Mouse (Mus musculus) Patski (cell line): Measurements from ENCODE around the gene Spred2. TPM values are rescaled to one million over a fixed set of nuclear protein-coding genes. Genes with fewer than 3 reads are reported as not detected.
"Not testable (repeated sequence)": the region's sequence is repeated elsewhere in the genome, so short reads cannot be mapped to it uniquely, and the experiment has no call there.

Experiments used
- ATAC-seq: fragments of 100-300 bp; one replicate; pipeline ENCODE4 v1.8.0; 2021
- CTCF ChIA-PET: fragments of 350-600 bp; sonication (Branson Sonifier 250); formaldehyde crosslinking; loops from one replicate; lab custom pipeline; 2022; ENCODE audit warnings: inconsistent platforms; lab: Charles Lee
- POLR2A ChIA-PET: fragments of 350-600 bp; sonication (Branson Sonifier 250); formaldehyde crosslinking; loops from one replicate; lab custom pipeline; 2022; ENCODE audit warnings: antibody characterized with exemption, inconsistent platforms; lab: Charles Lee
- DNase-seq: peaks from one replicate; pipeline ENCODE4 v3.0.0-alpha.2; 2011; ENCODE audit warnings: low read depth, low spot score
- H3K27me3 ChIP-seq: fragments of 371-371 bp; one replicate; pipeline ENCODE4 v1.5.1; 2021
- CTCF ChIP-seq: fragments of 100-300 bp; IDR thresholded peaks from one replicate; pipeline ENCODE4 v1.5.1; 2021
- in situ Hi-C: fragments of 300-500 bp; cut with MboI; formaldehyde crosslinking; loops from 3 replicates; pipeline ENCODE4 v1.11.1; 2018; ENCODE audit warnings: low pct_unique_long_range_greater_than_20kb, mixed read lengths
- polyA plus RNA-seq: library from polyadenylated mRNA; unstranded; gene quantifications from one replicate; pipeline ENCODE4 v1.2.3, GENCODE M21; 2021

The Spred2 gene
- polyA plus RNA-seq, 1 experiment from 2014 or later = 37.4 TPM

DNA sequence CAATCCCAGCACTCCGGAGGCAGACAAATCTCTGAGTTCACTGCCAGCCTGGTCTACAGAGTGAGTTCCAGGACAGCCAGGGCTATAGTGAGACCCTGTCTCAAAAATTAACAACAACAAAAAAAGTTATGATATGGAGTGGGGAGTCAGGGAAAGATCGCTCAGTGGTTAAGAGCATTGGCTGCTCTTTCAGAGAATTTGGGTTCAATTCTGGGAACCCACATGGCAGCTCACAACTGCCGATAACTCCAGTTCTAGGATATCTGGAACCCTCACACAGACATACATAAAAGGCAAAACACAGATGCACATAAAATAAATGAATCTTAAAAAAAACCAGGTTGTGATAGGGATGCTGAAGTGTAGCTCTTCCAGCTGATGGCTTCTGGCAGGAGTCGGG is 104.8 kb downstream of the Spred2 start:
- TF ChIP-seq CTCF = no peak
- ATAC-seq (no peak), DNase-seq (no peak)
- ChIA-PET CTCF (no interaction called here), POLR2A (no interaction called here)
- H3K27me3 ChIP-seq = no peaks in the 10 kb centered on the region
- in situ Hi-C loops = no loop called here

DNA sequence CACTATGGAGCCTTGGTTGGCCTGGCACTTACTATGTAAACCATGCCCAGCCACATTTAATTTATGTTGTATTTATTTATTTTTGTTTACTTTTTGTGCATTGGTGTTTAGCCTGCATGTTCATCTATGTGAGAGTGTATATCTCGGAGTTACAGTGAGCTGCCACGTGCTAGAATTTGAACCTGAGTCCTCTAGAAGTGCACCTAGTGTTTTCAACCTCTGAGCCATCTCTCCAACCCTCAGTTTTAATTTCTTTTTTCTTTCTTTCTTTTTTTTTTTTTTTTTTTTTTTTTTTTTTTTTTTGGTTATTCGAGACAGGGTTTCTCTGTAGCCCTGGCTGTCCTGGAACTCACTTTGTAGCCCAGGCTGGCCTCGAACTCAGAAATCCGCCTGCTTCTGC is 106.8 kb downstream of the Spred2 start:
- ATAC-seq, CTCF ChIA-PET, in situ Hi-C loops, H3K27me3 ChIP-seq, POLR2A ChIA-PET, DNase-seq: not testable (repeated sequence)

DNA sequence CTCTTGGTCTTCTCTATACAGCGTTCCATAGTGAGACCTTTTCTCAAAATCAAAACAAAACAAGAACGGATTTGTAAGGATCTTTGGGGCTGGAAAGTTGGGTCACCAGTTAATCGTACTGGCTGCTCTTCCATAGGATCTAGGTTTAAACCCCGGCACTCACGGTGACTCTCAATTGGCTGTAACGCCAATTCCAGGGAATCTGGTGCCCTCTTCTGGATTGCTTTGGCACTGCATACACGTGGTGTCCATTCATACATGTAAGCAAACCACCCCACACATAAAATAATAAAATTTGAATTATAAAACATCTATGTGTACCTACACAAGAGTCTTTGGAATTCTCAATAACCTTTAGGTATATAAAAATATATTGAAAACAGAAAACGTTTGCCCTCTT is 107.4 kb downstream of the Spred2 start:
- in situ Hi-C loops = no loop called here
- DNase-seq = no peak
- CTCF ChIA-PET = no interaction called here

DNA sequence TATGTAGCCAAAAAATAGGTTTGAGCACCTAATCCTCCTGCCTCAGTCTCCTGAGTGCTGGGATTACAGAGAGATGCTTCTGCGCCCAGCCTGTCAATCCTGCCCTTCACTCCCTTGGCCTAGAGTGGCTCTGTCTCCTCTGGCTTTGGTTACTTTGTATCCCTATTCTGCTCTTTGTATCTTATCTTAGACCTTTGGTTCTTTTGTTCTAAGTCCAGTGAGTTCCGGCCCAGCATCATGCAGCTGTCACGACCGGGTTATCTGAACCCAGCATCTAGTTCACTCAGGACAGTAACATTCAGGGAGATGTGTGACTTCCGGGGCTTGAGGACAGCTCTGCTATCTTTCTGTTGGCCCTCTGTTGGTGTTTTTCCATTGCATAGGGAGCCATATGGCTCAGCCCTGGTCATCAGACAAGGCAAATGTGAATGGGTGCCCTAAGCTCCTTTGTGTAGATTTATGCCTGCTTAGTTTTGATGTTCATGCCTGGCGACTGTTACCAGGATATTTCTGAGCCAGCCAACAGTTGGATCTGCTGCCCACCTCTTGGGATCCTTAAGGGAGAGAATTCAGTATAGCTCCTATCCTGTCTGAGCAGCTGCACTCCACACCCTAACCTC is 109.5 kb downstream of the Spred2 start:
- CTCF ChIA-PET = interaction anchor here (0.7 kb wide), 1 partner anchor 41 kb away, joined by 4 read pairs; no protein-coding TSS in a partner anchor

More for the DNA sequence above, 107.4 kb downstream of the Spred2 start:
- POLR2A ChIA-PET = no interaction called here
- no peak for TF ChIP-seq CTCF
- ATAC-seq = no peak
- H3K27me3 ChIP-seq = no peaks in the 10 kb centered on the region

DNA sequence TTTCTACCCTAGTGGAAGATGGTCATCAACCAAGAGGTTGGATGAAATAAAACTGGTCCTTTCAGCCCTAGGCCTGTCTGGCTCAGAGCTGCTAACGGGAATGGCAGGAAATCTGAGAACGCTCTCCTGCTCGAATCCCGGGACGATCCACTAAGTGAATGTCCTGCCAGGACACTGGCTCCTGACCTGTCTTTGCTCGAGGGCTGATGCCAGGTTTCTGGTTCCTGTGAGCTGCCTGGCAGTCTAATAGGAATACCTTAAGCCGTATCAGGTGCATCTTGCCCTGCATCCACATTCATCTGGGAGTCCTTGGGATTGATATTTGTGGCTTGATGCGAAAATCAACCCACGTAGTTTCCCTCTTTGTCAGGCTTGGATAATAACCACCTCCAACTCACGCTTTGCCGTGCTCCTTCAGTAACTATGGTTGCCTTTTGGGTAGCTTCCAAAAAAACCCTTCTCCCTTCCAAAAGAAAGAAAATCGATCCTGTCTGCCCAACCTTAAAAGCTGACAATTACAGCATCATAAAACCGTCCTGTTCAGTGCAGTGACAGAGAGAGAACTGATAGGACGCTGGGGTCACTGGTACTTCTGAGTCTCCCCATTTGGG is 110.3 kb downstream of the Spred2 start:
- ChIA-PET POLR2A (no interaction called here), CTCF (no interaction called here)
- no peak for TF ChIP-seq CTCF
- no peaks in the 10 kb centered on the region for H3K27me3 ChIP-seq
- ATAC-seq (no peak), DNase-seq (no peak)
- in situ Hi-C loops = no loop called here

More for the DNA sequence above, 109.5 kb downstream of the Spred2 start:
- no peaks in the 10 kb centered on the region for H3K27me3 ChIP-seq
- POLR2A ChIA-PET = no interaction called here
- in situ Hi-C loops = no loop called here
- DNase-seq = no peak
- no peak for ATAC-seq
- TF ChIP-seq CTCF = no peak

DNA sequence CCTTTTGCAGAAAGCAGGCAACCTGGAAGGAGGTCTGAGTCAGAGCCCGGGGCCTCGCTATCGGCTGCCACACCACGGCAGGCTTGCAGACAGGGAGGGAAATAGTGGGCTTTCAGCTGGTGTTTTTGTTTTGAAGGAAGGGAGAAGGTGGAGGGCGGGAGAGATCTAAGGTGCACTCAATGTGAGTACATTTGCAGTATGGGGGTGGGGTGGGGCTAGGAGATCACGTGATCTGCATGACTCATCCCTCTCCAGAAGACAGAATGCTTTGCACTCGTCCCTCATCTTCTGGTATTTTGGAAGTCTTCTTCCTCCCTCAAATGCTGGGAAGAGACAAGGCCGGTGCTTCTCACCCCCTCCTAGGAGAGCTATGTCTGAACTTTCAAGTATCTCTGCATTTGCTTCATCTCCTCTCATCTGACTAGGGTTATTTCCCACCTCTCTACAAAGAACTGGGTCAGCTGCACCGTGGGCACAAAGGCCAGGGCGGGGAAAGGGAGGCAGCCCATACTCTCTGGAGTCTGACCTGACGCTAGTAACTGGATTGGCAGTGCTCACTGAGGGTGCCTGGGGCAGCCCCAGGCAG is 111.3 kb downstream of the Spred2 start:
- DNase-seq (no peak), ATAC-seq (peak; percentile 12)
- POLR2A ChIA-PET = no interaction called here
- TF ChIP-seq CTCF = no peak
- in situ Hi-C loops = loop anchor here (5.0 kb wide), 1 partner anchor 113 kb away; the partner anchor contains the start of gene Spred2
- H3K27me3 ChIP-seq = no peaks in the 10 kb centered on the region
- CTCF ChIA-PET = no interaction called here

DNA sequence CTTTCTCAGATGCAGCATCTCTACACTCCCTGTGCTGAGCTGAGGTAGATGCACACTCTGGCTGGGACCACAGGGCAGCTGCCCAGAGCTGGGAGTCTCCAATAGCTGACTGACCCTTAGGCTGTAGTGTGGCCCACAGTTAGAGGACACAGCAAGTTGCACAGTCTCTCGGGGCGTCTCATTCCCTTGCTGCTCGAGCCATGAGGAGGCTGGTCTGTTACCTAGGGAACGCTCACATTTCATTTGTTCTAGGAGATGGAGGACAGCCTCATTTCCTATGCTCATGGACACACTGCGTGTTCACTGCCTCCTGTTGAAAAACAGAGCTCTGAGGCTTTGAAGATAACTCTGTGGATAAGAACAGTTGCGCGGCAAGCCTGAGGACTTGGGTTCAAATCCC is 111.8 kb downstream of the Spred2 start:
- DNase-seq (no peak), ATAC-seq (no peak)
- H3K27me3 ChIP-seq = no peaks in the 10 kb centered on the region
- TF ChIP-seq CTCF = no peak
- ChIA-PET POLR2A (no interaction called here), CTCF (no interaction called here)
- in situ Hi-C loops = loop anchor here (5.0 kb wide), 1 partner anchor 114 kb away; the partner anchor contains the start of gene Spred2

DNA sequence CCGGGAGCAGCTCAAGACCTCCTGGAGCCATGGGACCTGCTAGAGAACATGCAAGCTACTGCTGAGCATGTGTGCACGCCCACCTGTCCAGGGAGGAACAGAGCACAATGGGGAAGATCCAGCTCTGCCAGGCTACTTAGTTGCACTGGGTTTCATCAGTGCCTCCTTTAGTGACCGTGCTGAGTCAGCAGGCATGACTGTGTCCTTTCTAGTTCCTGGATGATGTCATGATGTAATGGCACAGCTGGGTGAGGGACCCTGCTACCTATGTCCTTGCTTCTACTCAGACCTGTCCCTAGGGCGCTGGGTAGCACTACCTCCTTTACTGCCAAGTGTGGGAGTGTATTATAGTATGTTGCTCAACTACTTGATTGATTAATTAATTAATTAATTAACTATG is 113.6 kb downstream of the Spred2 start:
- CTCF ChIA-PET = interaction anchor here (1.4 kb wide), 1 partner anchor 117 kb away, joined by 3 read pairs; no protein-coding TSS in a partner anchor
- no peaks in the 10 kb centered on the region for H3K27me3 ChIP-seq
- POLR2A ChIA-PET = no interaction called here
- no peak for TF ChIP-seq CTCF
- no peak for ATAC-seq
- in situ Hi-C loops = loop anchor here (5.0 kb wide), 1 partner anchor 115 kb away; the partner anchor contains the start of gene Spred2
- no peak for DNase-seq

DNA sequence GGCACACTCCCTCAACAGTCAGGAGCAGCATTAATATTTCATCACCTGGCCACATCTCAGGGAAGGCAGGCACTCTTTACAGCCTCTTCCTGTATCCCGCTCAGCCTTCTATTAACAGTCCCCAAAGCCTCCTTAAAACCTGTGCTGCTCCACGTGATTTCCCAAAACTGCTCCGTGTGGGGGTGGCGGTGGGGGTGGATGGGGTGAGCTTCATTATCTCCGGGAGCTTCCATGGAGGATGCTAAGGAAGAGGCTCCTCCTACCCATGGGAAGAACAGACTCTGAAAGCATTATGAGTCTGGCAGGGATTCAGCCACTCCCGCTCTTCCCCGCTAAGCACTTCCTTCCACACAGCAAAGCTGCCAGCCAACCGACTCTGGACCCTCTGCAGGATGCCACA is 114.5 kb downstream of the Spred2 start:
- no peaks in the 10 kb centered on the region for H3K27me3 ChIP-seq
- POLR2A ChIA-PET = no interaction called here
- no peak for ATAC-seq
- TF ChIP-seq CTCF = no peak
- CTCF ChIA-PET = no interaction called here
- DNase-seq = no peak
- in situ Hi-C loops = loop anchor here (5.0 kb wide), 1 partner anchor 116 kb away; the partner anchor contains the start of gene Spred2

DNA sequence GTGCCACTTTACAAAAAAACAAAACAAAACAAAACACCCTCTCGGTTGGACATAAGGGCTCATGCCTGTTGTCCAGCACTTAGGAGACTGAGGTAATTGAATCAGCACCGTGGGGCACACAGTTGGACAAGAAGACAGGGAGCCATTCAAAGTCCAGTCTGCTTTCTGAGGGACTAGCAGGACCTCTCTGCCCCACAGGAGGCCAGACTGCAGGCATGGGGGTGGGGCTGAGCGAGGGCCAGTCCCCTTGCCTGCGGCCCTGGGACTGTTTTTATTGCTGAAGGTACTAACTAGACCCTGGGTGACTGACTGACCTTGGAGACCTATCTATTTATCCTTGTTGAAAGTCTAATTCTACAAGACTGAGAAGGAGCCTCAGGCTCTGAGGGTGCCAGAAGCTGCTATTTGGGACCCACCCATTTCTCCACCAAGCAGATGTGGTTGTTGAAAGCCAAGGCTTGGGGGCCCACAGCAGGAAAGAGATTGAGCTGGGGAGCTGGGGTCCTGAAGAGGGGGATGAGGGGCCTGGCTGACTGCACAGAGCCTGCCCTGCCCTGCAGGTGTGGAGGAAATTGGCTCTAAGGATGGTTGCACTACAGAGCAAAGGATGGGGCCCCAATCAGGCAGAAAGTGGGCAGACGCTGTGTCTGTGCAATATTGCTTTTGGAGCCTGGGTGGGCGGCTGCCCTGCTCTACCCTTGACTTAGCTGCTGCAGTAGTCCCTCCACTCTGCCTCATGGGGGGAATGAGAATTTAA is 117.2 kb downstream of the Spred2 start:
- ATAC-seq (no peak), DNase-seq (no peak)
- TF ChIP-seq CTCF = no peak
- CTCF ChIA-PET = interaction anchor here (2.5 kb wide), 1 partner anchor 211 kb away, joined by 6 read pairs; no protein-coding TSS in a partner anchor
- POLR2A ChIA-PET = interaction anchor here (0.7 to 1.4 kb wide), 3 partner anchors 17 to 160 kb away, joined by 3 read pairs; no protein-coding TSS in a partner anchor
- H3K27me3 ChIP-seq = no peaks in the 10 kb centered on the region
- in situ Hi-C loops = no loop called here
